Mouse (Mus musculus) skeletal muscle tissue, adult 2 months (tissue): ENCODE data around the gene Rph3al.
A peak's percentile ranks its signal among the peaks of the same experiment; 100 is the strongest.

ENCODE experiments used
- DNase-seq: peaks from one replicate; pipeline ENCODE4 v3.0.0-alpha.2; 2012; ENCODE audit warnings: low read depth, low spot score

Gene Rph3al

DNA sequence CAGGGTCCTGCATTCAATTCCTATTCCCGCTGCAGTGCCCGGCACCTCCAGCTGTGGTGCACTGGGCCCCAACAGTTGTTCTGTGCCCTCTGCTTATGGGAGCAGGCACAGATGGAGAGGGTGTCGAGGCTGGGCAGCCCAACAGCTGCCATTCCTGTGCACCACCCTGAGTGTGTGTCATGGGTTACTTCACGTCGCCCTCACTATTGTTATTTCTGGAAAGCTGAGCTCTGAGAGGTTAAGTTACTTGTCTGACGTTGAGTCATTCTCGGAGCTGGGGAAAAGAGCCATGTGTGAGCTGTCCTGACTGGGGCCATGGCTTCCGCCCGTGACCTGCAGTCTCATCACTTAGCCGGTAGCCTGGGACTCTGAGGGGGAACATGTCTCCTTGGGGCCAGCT is 125.1 kb downstream of the Rph3al start:
- DNase-seq: peak; percentile 18

DNA sequence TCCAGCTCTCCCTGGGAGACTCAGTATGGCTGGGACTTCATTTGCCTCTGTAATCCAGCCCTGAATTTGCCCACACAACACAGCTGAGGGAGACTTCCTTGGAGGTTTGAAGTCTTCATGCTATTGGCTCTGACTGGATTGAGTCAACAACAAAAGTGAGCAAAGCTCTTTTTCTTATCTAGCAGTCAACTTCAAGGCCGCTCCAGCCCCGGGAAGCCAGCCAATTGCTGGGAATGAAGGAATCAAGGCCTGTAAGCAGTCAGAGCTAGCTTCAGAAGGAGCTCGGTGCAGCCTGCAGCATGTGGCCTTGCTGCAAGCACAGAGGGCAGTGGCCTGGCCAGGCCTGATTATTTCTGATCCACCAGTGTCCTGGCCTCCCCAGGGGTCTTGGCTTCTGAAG is 126.3 kb downstream of the Rph3al start:
- DNase-seq: peak; percentile 62

DNA sequence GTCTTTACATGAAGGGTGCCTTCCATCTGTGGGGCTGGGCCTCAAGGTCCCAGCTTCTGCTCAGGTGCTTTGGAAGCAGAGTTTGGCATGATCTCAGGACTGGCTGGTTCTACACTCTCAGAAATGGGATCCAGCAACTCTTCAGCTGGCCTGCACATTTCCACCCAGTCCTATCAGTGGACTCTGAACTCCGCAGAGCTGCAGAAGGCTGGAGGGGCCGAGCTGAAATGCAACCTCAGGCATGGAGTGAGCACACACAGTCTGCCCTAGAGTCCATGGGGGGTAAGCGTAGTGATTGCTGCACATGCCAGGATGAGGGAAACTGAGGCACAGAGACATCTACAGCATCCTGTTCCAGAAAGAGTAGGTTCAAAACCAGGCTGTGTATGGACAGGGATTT is 127.7 kb downstream of the Rph3al start:
- DNase-seq: no peak

DNA sequence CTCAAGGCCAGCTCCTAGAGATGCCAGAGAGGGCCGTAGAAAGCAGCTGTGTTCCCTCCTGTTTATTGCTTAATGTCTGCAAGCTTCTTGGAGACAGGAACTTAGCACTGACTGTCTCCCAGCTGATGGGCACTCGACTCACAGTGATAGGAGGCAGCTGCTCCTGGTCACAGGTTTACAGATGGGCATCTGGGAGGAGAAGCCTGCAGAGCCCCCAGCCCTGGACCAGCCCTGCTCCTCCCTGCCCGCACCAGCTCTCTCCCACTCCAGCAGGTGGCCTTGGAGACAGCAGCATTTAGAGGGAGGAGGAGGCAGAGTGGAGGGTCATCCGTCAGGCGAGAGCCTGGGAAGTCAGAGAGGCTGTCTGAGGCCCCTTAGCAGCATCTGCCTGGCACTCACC is 130.7 kb downstream of the Rph3al start:
- DNase-seq: no peak

DNA sequence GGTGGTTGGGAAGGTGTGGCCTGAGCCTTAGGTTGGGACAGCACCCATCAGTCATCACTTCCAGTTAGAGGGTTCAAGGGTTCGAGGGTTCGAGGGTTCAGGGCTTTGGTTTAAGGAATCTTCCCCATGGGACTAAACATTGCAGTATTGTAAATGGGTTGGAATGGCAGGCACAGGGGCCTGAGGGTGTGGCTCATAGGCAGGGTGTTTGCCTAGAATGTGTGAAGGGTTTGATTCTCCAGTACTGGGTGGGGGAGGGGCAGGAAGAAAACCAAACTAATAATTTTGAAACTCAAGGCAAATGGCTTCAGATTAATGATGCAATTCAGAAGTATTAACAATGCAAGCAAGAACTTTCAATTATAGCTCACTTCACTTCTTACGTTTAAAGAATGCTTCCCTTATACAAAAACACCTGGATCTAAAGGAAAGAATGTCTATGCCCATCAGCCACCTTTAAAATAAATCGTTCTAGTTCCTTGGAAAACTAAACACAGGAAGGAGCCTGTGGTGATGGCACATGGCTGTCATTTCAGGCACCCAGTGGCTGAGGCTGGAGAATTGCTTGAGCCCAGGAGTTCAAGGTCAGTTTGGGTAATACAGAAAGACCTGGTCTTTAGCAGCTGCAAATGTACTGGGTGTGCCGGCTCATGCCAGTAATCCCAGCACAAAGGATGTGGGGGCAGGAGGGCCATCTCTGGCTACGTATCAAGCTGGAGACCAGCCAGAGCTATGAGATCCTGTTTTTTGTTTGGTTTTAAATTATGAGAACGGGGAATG is 136.3 kb downstream of the Rph3al start:
- DNase-seq: no peak

DNA sequence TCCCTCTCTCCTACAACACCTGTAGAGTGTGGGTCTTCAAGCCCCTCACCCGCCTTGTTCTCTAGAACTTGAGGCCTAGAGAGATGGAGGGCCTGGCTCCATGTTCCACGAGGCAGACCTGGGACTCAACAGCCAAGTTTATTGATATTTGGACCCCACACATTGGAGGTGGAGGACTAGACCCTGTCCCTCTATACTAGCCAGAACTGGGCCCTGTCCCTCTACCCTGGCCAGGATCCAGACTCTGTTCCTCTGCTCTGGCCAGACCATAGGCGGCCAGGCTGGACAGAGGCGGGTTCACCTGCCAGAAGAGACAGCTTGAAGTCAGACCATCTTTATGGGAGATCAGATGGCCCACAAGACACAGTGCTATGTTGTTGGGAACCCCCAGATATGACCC is 136.9 kb downstream of the Rph3al start:
- DNase-seq: no peak

DNA sequence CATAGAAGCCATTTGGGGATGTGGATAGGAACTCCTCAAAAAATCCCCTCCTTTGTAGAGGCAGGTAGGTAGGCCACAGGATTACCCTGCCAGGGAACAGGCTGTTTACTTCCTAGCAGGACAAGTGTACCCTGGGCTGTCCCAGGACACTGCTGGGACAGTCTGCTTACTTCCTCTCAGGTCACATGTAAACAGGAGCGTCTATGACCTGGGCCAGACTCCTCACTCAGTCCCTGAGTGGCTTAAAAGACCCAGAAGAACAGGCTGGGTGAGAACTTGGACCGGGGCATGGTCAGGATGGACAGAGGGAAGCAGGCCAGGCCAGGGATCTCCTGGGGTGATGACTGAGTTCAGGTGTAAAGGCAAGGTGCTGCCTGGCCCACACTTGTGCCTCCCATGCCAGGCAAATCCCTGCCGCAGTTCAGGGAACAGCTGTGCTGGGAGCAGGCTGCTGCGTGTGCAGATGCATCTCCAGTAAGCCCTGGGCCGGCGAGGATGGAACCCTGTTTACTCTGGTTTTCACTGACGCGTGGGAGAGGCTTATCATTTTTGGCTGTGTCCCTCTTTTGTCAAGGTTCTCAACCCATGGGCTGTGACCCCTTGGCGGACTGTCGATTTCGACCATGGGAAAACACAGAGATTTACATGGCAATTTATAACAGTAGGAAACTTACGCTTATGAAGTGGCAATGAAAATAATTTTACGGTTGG is 141.5 kb downstream of the Rph3al start:
- no peak for DNase-seq

DNA sequence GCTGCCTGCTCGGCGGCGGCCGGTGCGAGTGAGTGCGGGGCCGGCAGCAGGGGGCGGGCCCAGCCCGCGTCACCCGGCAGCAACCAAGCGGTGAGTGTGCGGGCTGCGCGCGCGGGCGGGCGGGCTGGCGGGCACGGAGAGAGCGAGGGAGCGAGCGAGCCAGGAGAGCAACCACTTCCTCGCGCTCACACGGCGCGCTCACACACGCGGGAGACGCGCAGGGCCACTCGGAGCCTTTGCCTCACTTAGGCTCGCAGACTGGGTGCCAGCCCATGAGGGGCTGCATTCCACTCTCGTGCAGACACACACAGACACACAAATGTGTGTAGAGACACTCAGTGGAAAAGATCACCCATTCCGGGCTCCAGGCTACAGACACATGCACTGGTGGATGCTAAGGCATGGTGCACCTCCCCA is 142.2 kb downstream of the Rph3al start, which contains the start of gene Doc2b:
Doc2b (minus strand) TSS at position 21 of the 417 bp plus-strand sequence.
- DNase-seq: no peak

DNA sequence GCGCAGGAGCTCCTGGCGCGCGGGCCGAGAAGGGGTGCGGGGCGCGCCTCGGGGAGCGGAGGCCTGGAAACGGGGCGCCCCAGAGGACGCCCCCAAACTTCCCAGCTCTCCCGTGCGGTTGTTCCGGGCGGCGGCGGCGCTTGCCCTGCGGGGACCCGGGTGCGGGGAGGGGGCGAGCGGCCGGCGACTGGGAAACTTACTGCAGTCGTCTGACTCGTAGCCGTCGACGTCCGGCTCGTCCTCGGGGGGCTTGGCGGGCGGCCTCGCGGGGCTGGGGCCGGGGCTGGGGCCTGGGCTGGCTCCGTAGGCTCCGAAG is 142.9 kb downstream of the Rph3al start:
- DNase-seq: no peak

DNA sequence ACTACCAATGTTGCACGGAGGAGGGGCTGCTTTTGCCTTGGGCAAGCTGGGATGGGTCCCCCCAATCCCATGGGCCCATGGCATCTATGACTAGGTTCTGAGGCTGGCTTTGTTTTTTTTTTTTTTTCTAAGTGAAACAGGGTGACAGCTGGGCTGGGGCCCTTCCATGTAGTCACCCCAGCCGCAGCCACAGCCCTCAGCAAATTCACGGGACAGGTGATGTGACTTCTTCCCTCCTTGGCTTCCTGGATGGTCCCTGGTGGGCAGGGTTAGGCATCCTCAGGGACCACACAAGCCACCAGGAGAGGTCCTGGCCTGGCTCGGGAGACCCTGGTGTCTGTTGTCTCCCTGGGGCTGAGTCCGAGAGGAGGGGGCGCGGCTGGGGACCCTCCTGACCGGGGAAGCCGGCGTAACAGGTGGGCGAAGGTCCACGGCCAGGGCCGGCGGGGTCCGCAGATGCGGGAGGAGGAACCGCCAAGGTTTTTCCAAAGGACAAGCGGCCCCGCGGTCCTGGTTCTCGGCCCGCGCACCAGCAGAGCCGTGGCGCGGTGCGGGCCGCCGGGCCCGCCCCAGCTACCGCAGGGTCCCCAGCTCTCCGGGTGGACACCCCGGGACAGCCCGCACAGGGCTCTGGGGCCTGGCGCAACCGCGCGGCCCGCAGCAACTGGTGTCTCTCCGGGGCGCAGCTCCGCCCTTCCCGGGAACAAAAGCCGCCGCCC is 143.5 kb downstream of the Rph3al start:
- no peak for DNase-seq

DNA sequence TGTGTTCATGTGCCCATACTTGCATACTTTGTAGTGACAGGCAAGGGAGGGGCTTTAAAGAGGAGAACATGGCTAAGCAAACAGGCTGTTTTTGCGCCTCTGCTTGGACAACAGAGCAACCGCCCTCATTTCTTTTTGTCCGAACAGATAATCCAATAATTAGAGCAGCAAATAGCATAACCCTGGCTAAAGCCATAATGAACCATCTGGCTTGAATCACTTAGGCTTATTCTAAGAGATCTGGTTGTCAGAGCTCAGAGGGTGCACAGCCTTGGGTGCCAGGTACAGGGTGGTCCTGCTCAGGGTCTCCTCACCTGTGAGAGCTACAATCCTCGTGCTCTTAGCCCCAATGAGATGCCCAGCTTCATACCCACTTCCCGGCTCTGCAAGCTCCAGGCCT is 144.9 kb downstream of the Rph3al start:
- no peak for DNase-seq

DNA sequence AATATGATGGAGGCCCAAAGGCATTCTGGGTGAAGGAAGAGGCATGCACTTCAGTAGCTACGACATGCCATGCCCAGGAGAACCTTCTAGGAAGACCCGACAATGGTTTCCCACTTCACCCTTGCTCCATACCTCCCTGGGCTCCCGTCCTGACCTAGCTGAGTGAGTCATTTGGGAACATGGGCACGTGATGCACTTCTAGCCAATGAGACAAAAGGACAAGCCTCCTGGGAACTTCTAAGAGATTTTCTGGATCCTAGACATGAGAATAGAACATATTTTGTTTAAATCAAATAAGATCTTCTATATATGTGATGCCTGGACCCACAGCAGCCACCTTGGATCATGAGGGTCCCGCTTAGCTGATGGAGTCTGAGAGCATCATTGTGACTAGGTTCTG is 145.7 kb downstream of the Rph3al start:
- DNase-seq: no peak

DNA sequence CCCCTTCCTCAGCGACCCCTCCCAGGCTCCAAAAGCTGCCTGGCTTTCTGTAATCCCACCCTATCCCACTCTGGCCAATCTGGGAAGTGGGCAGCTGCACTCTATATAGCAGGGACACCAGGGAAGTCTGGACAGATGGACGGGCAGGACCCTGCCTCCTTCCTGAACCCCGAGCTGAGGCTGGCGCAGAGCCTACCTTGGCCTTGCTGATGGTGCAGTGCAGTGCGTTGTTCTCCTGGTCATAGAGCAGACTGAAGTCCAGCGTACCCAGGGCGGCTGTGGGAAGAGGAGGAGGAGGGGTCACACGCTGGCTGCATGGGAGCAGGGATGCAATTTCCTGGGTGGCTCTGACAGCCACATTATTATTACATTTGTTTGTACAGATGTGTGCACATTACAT is 152.3 kb downstream of the Rph3al start:
- no peak for DNase-seq

DNA sequence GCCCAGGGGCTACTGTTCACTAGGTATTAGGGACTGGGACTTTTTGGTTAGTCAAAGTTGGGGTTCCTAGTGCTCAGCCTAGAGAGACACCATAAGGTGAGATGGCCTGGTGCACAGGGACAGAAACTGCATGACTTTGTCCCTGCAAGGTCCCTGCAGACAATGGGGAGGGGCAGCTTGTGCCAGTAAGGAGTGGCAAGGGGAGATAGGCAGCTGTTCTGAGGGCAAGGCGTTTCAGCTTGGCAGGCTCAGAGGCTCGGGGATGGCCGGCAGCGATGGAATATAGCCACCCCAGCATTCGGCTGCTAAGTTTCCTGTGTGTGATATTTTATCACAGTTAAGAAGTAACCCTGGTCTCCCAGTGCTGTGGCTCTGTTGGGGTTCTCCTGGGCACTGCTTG is 154.4 kb downstream of the Rph3al start:
- DNase-seq: no peak

DNA sequence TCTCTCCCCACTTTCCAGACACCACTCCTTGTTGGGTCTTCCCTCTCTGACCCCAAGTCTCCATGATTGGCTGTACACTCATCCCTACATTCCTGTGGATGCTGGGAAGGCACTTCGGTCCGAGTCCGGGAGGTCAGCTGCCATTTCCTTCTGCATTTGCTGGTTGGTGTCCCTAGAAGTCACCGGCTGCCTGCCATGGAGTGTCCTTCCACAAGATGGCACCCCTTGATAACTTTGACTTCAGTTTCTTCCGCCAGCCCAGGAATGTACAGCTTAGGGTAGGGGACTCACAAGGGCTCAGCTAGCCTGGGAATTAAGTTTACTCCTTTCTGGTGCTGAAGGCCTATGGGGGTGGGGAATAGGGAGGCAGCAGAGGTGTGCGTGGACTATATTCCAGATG is 156.3 kb downstream of the Rph3al start:
- DNase-seq: peak; percentile 51
